Mouse (Mus musculus) gastrocnemius, adult 2 months (tissue): Measurements from ENCODE around the gene Dcun1d1. TPM values are rescaled to one million over a fixed set of nuclear protein-coding genes. Genes with fewer than 3 reads are reported as not detected.

Experiments used
- DNase-seq: peaks from one replicate; pipeline ENCODE4 v3.0.0; 2022
- H3K27ac ChIP-seq: fragments of 200-600 bp; 2 replicates; pipeline ENCODE4 v1.8.1; 2022; ENCODE audit warnings: mild to moderate bottlenecking
- H3K4me3 ChIP-seq: fragments of 200-600 bp; 2 replicates; pipeline ENCODE4 v1.8.1; 2022; ENCODE audit warnings: mild to moderate bottlenecking, moderate library complexity
- CTCF ChIP-seq: fragments of 200-600 bp; IDR thresholded peaks from 2 replicates; pipeline ENCODE4 v1.8.1; 2022; ENCODE audit warnings: antibody characterized with exemption, mild to moderate bottlenecking, moderate library complexity
- intact Hi-C: fragments of 180-260 bp; cut with DNase I; formaldehyde crosslinking; loops from one replicate; pipeline ENCODE4 v1.15.1; 2025
- long read RNA-seq, 2 experiments: library from polyadenylated mRNA; stranded (forward); transcript quantifications; one replicate each; pipeline ENCODE4 v2.0.0; 2021
- total RNA-seq, 2 experiments: library from RNA; stranded (reverse); gene quantifications; 2 replicates each; pipeline ENCODE4 v1.2.3; 2021

The Dcun1d1 gene
- total RNA-seq, result 10 to 100 TPM; 68.2 to 85.6 TPM
- long read RNA-seq, experiment 1, full-length matches to known transcripts, result 34 of 43 reads
- long read RNA-seq, experiment 1, partial matches to known transcripts, result 7 of 43 reads
- long read RNA-seq, experiment 1, other reads (novel, unspliced or antisense), result 2 of 43 reads
- long read RNA-seq, experiment 2, full-length matches to known transcripts, result 35 of 45 reads
- long read RNA-seq, experiment 2, partial matches to known transcripts, result 6 of 45 reads
- long read RNA-seq, experiment 2, other reads (novel, unspliced or antisense), result 4 of 45 reads

- TF ChIP-seq CTCF, result no peak
- intact Hi-C loops, result no loop called here
- DNase-seq, result no peak
- Histone ChIP-seq H3K27ac (no peak within 1 kb of the TSS), H3K4me3 (no peak within 1 kb of the TSS)
Observed at GRCm38 (mm10) chr3:35937345-35937744, at the start of gene Dcun1d1. Dcun1d1 (minus strand) TSS chr3:35937445.

DNA sequence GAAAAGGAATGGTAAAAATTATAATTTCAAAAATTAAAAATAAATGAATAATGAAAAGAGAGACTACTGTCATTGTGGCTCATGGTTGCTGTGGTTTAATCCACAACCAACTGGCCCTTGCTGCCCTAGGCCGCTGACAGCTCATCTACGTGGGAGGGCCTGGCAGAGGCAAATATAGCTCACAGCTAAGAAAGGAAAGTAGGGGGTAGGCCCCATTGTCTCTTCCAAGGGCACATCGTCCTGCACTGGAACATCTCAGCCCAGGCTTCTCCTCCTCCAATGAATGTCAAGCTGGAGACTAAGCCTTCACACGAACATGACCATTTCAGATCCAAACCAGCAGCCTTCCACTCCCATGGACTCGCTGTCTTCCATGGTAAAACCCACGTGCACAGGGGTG lies 49.0 kb upstream of the Dcun1d1 start:
- Histone ChIP-seq H3K27ac (no peak overlapping the region), H3K4me3 (no peak overlapping the region)
- TF ChIP-seq CTCF, result no peak
- intact Hi-C loops, result no loop called here
- DNase-seq, result no peak

GRCm38 (mm10) chr3:35973551-35973950 lies 36.3 kb upstream of the Dcun1d1 start:
- peak; percentile 44 for TF ChIP-seq CTCF
- DNase-seq, result no peak
- Histone ChIP-seq H3K27ac (no peak overlapping the region), H3K4me3 (no peak overlapping the region)
- intact Hi-C loops, result loop anchor here (5.0 kb wide), 2 partner anchors 89 to 286 kb away; no protein-coding TSS in a partner anchor

DNA sequence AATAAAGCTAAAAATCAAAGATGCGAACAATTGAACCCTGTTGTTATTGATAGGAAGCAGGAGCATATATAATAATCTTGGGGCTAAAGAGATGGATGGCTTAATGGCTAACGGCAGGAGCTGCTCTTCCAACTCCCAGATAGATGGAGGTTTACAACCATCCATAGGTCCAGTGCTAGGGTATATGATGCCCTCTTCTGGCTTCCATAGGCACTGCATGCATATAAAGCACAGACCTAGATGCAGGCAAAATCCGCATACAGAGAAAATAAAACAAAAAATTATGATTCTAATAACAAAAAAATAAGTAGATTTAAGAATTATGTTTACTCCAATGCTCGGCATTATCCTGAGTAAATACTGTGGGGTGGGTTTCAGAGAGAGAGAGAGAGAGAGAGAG lies 35.7 kb upstream of the Dcun1d1 start:
- DNase-seq, result no peak
- intact Hi-C loops, result loop anchor here (5.0 kb wide), 2 partner anchors 89 to 286 kb away; no protein-coding TSS in a partner anchor
- TF ChIP-seq CTCF, result peak; percentile 70
- H3K4me3 ChIP-seq, result no peak overlapping the region
- H3K27ac ChIP-seq, result no peak overlapping the region

GRCm38 (mm10) chr3:35971149-35971548 lies 33.9 kb upstream of the Dcun1d1 start:
- DNase-seq, result no peak
- Histone ChIP-seq H3K27ac (no peak overlapping the region), H3K4me3 (no peak overlapping the region)
- intact Hi-C loops, result loop anchor here (5.0 kb wide), 2 partner anchors 91 to 284 kb away; no protein-coding TSS in a partner anchor
- TF ChIP-seq CTCF, result no peak

GRCm38 (mm10) chr3:35970441-35970840 lies 33.2 kb upstream of the Dcun1d1 start:
- TF ChIP-seq CTCF, result no peak
- Histone ChIP-seq H3K27ac (no peak overlapping the region), H3K4me3 (no peak overlapping the region)
- no peak for DNase-seq
- intact Hi-C loops, result loop anchor here (5.0 kb wide), 2 partner anchors 92 to 283 kb away; no protein-coding TSS in a partner anchor

- H3K4me3 ChIP-seq, result no peak overlapping the region
- TF ChIP-seq CTCF, result no peak
- no peak overlapping the region for H3K27ac ChIP-seq
- DNase-seq, result no peak
- intact Hi-C loops, result loop anchor here (10.0 kb wide), 1 partner anchor 163 kb away; no protein-coding TSS in a partner anchor
Observed at GRCm38 (mm10) chr3:35967366-35967921, 30.2 kb upstream of the Dcun1d1 start.

- H3K4me3 ChIP-seq, result no peak overlapping the region
- intact Hi-C loops, result loop anchor here (10.0 kb wide), 1 partner anchor 162 kb away; no protein-coding TSS in a partner anchor
- DNase-seq, result no peak
- H3K27ac ChIP-seq, result no peak overlapping the region
- TF ChIP-seq CTCF, result no peak
Observed at GRCm38 (mm10) chr3:35966493-35966892, 29.2 kb upstream of the Dcun1d1 start.

DNA sequence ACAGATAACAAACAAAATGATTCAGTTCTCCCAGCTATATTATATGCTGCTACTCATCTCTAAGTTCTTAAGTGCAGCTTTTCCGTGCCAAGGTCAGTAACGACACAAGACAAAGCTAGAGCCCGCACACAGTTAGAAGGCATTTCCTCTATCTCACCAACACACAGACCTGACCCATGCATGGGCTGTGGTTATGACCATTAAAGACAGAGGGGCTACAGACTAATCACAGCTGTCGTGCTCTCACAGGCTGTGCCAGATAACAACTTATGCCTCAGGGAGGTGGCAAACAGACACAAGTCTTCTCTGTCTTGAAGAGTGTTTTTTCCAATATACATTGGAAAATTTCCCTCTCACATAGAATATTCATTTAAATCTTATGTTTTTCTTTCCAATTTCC lies 27.7 kb upstream of the Dcun1d1 start:
- no peak for DNase-seq
- Histone ChIP-seq H3K4me3 (no peak overlapping the region), H3K27ac (no peak overlapping the region)
- intact Hi-C loops, result loop anchor here (10.0 kb wide), 1 partner anchor 160 kb away; no protein-coding TSS in a partner anchor
- no peak for TF ChIP-seq CTCF

GRCm38 (mm10) chr3:35963921-35964320 lies 26.7 kb upstream of the Dcun1d1 start:
- no peak for TF ChIP-seq CTCF
- H3K4me3 ChIP-seq, result no peak overlapping the region
- DNase-seq, result no peak
- intact Hi-C loops, result loop anchor here (10.0 kb wide), 1 partner anchor 159 kb away; no protein-coding TSS in a partner anchor
- no peak overlapping the region for H3K27ac ChIP-seq

- H3K4me3 ChIP-seq, result no peak overlapping the region
- no peak overlapping the region for H3K27ac ChIP-seq
- intact Hi-C loops, result loop anchor here (10.0 kb wide), 1 partner anchor 159 kb away; no protein-coding TSS in a partner anchor
- TF ChIP-seq CTCF, result no peak
- DNase-seq, result no peak
Observed at GRCm38 (mm10) chr3:35963401-35963800, 26.2 kb upstream of the Dcun1d1 start.

- H3K4me3 ChIP-seq, result no peak overlapping the region
- peak; percentile 39 for TF ChIP-seq CTCF
- no peak for DNase-seq
- intact Hi-C loops, result loop anchor here (10.0 kb wide), 1 partner anchor 158 kb away; no protein-coding TSS in a partner anchor
- no peak overlapping the region for H3K27ac ChIP-seq
Observed at GRCm38 (mm10) chr3:35962967-35963366, 25.7 kb upstream of the Dcun1d1 start.

DNA sequence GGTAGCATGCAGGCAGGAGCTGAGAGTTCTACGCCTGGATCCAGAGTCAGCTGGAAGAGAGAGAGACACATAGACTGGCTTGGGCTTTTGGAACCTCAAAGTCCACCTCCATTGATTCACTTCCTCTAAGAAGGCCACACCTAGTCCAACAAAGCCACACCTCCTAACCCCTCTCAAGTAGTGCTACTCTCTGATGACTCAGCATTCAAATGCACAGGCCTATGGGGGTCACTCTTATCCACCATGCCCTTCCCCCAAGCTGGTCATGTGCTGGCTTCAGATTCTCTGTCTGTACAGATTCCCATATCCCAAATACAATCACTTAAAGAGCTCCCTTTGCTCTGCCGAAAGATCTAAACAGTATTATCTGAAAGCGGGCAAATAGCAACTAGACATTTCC lies 20.0 kb upstream of the Dcun1d1 start:
- Histone ChIP-seq H3K27ac (no peak overlapping the region), H3K4me3 (no peak overlapping the region)
- TF ChIP-seq CTCF, result no peak
- intact Hi-C loops, result no loop called here
- DNase-seq, result no peak
